Mouse (Mus musculus): Measurements from ENCODE around the gene Tsr3.

GRCm38 (mm10) chr17:25227991-25228390, 12.0 kb upstream of the Tsr3 start:
- TF ChIP-seq POLR2A (IDR thresholded peaks at IDR 0.05; ENCODE audit: control insufficient read depth in 1 of 2, insufficient read depth in 1 of 2, low read depth in 1 of 2, low read length in 2 of 2, poor library complexity in 1 of 2): no peak
- TF ChIP-seq MAFK (IDR thresholded peaks at IDR 0.05; ENCODE audit: borderline replicate concordance, low read depth, low read length): no peak
- TF ChIP-seq HCFC1 (IDR thresholded peaks at IDR 0.05; ENCODE audit: low read depth, low read length): no peak
- TF ChIP-seq EP300 (IDR thresholded peaks at IDR 0.05; ENCODE audit: low read depth in 1 of 2, low read length in 2 of 2): no peak
- no peak for TF ChIP-seq TAL1 (IDR thresholded peaks at IDR 0.05; ENCODE audit: low read length)
- no peak for TF ChIP-seq CTCF (IDR thresholded peaks at IDR 0.05 in 2 of 3, conservative IDR thresholded peaks at IDR 0.05 in 1 of 3; ENCODE audit: control insufficient read depth in 1 of 3, insufficient read depth in 1 of 3, low read depth in 2 of 3, low read length in 3 of 3, poor library complexity in 1 of 3, severe bottlenecking in 1 of 3)
- TF ChIP-seq TBP (IDR thresholded peaks at IDR 0.05; ENCODE audit: low read depth, low read length): no peak
- no peak for TF ChIP-seq USF1 (IDR thresholded peaks at IDR 0.05; ENCODE audit: low read depth, low read length)
- TF ChIP-seq CHD2 (IDR thresholded peaks at IDR 0.05; ENCODE audit: low read length): no peak
- no peak for TF ChIP-seq RAD21 (IDR thresholded peaks at IDR 0.05; ENCODE audit: low read depth, low read length)

Data from MEL (cell line).